Mouse (Mus musculus): ENCODE results near the gene Spint5.
"Not testable (repeated sequence)": the region's sequence is repeated elsewhere in the genome, so short reads cannot be mapped to it uniquely, and the experiment has no call there.

Gene Spint5

GRCm38 (mm10) chr2:164715005-164715404, at the start of gene Spint5:
Gene Spint5 (plus strand): TSS chr2:164715305.
- no peak for DNase-seq

GRCm38 (mm10) chr2:164670261-164670660, 44.8 kb upstream of the Spint5 start:
- DNase-seq, result no peak

- DNase-seq, result no peak
These were observed 44.2 kb upstream of the Spint5 start for GRCm38 (mm10) chr2:164670938-164671337.

GRCm38 (mm10) chr2:164673987-164674386, 41.1 kb upstream of the Spint5 start, which contains the start of gene Wfdc11:
Gene Wfdc11 (minus strand): TSS chr2:164674087.
- no peak for DNase-seq

GRCm38 (mm10) chr2:164676103-164676502, 39.0 kb upstream of the Spint5 start:
- no peak for DNase-seq

GRCm38 (mm10) chr2:164676916-164677685, 38.0 kb upstream of the Spint5 start:
- peak in 1 of 2 experiments; percentile 9 for DNase-seq

- DNase-seq, result peak; percentile 65 to 79
These were observed 36.1 kb upstream of the Spint5 start for GRCm38 (mm10) chr2:164678848-164679625.

GRCm38 (mm10) chr2:164679906-164680305, 35.2 kb upstream of the Spint5 start:
- DNase-seq, result peak; percentile 47 to 56

GRCm38 (mm10) chr2:164684807-164685206, 30.3 kb upstream of the Spint5 start, which contains the start of gene Wfdc13:
Gene Wfdc13 (plus strand): TSS chr2:164685107.
- DNase-seq, result no peak

- DNase-seq, result no peak
These were observed 16.9 kb upstream of the Spint5 start, which contains the start of gene Spint4 for GRCm38 (mm10) chr2:164698201-164698600. Gene Spint4 (plus strand): TSS chr2:164698501.

- no peak for DNase-seq
These were observed 14.1 kb upstream of the Spint5 start for GRCm38 (mm10) chr2:164700959-164701358.

- no peak for DNase-seq
These were observed 13.3 kb upstream of the Spint5 start for GRCm38 (mm10) chr2:164701761-164702160.

- no peak for DNase-seq
These were observed 10.9 kb upstream of the Spint5 start for GRCm38 (mm10) chr2:164704235-164704634.

GRCm38 (mm10) chr2:164705328-164705727, 9.8 kb upstream of the Spint5 start:
- DNase-seq, result no peak

GRCm38 (mm10) chr2:164705991-164706390, 9.1 kb upstream of the Spint5 start:
- no peak for DNase-seq

GRCm38 (mm10) chr2:164716194-164716786, 1.2 kb downstream of the Spint5 start:
- not testable (repeated sequence) for DNase-seq

- no peak for DNase-seq
These were observed 8.2 kb downstream of the Spint5 start for GRCm38 (mm10) chr2:164723276-164723675.

- DNase-seq, result peak; percentile 57 to 59
These were observed 11.0 kb downstream of the Spint5 start for GRCm38 (mm10) chr2:164725895-164726619.

- DNase-seq, result no peak
These were observed 16.6 kb downstream of the Spint5 start for GRCm38 (mm10) chr2:164731719-164732118.

- DNase-seq, result no peak
These were observed 18.2 kb downstream of the Spint5 start for GRCm38 (mm10) chr2:164733259-164733658.

GRCm38 (mm10) chr2:164734839-164735238, 19.7 kb downstream of the Spint5 start:
- no peak for DNase-seq

- DNase-seq, result no peak
These were observed 20.3 kb downstream of the Spint5 start for GRCm38 (mm10) chr2:164735446-164735845.

All from lung, adult 18-20 months (tissue).